Mouse (Mus musculus): Measurements from ENCODE around the gene Sptbn2. TPM values are rescaled to one million over a fixed set of nuclear protein-coding genes. Genes with fewer than 3 reads are reported as not detected.

The Sptbn2 gene
- 0.06 and 0.20 TPM in 2 replicates for polyA plus RNA-seq (2012; ENCODE audit: low replicate concordance)

DNA sequence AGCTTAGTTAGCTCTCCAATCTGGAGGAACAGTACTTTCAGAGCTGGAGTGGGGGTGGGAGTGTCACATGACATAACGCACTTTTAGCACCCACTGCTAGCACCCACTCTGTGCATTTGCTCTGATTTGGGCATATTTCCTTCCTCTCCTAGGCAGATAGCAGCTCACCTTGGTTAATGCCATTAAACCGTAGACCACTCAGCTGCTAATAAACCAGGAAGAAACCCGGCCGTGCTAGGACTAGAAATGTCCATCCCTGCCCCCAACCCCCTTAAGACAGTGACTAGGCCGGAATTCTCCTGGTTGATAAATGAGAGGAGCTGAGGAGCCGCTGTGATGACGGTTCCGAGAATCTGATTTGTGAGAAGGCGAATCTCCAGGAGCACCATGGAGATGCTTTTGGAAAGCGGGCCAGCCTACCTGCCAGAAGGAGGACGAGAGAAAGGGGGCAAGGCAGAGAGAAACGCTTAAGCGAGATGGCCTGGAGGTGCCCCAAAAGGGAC, at the start of gene Sptbn2:
Gene Sptbn2, plus strand, starts transcription at position 70 of the 503 bp plus-strand sequence.

DNA sequence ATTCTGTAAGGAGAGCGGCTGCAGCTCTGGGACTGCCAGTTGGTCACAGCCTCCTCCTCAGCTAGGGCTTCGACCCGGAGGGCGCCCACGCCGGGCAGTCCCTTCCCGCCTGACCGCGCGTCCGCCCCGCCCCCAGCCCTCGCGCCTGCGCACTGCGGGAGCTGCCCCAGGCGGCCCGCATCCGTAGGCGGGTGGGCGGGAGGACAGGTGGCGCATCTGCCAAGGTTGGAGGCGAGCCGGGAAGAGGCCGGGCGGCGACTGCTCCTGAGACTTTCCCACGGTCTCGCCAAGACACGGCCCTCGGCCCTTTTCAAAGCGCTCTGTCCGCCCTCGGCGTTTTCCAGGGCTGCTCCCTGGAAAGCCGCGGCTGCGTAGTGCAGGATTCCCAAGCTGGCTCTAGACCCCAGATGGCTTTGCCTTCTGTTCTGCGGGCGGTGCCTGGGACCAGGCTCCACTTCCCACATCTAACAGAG, 12.7 kb upstream of the Sptbn2 start, which contains the start of gene Gm960:
Gene Gm960, minus strand, starts transcription at position 464 of the 473 bp plus-strand sequence.

DNA sequence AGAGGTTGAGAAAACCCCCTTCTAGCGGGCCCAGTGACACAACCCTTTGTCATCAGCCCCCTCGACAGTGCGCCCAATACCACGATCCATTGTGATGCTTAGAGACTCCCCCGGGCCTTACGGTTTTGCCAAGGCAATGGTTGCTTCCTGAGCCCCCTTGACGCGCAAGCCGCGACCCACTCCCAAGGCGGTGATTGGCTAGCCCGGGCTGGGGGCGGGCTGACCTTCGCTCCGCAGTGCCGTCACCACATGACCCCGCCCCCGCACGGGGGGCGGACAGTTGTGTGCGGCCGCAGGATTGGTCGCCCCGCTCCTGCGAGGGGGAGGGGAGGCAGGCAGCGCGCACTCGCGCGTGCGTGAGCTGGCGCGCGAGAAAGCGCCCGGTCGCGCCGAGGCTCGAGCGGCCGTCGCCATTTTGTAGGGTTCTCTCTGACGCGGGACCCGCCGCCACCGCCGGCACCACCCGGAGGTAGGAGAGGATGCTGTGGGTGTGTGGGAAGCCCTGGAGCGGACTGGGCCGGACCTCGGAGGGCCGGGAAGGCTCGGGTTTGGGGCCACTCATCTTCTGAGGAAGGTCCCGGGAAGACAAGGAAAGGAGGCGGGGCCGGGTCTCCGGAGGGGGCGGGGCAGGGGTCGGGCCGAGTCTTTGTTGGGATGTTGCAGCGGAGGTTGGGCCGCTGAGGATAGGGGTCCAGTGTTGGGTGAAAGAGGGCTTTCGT, 45.4 kb downstream of the Sptbn2 start, which contains the start of gene Rbm4b:
Gene Rbm4b, plus strand, starts transcription at position 305 of the 719 bp plus-strand sequence.

GRCm38 (mm10) chr19:4793831-4794422, 83.0 kb downstream of the Sptbn2 start, which contains the start of gene Rbm4:
TSS of gene Rbm4 (minus strand) at chr19:4793901.

Other genes starting within 250 kb of the Sptbn2 start
- 0.09 TPM in 1 of 2 replicates, not detected in the other for gene Syt12, start 233.7 kb upstream of the Sptbn2 start, polyA plus RNA-seq (2012; ENCODE audit: low replicate concordance)
- gene 2010003K11Rik, start 212.6 kb upstream of the Sptbn2 start, polyA plus RNA-seq (2012; ENCODE audit: low replicate concordance), result not detected in 2 replicates
- gene Pcx, start 200.7 kb upstream of the Sptbn2 start, polyA plus RNA-seq (2012; ENCODE audit: low replicate concordance), result 18.9 and 31.7 TPM in 2 replicates
- 8.4 and 9.4 TPM in 2 replicates for gene Lrfn4, start 95.5 kb upstream of the Sptbn2 start, polyA plus RNA-seq (2012; ENCODE audit: low replicate concordance)
- 10.5 and 69.0 TPM in 2 replicates for gene Rce1, start 85.5 kb upstream of the Sptbn2 start, polyA plus RNA-seq (2012; ENCODE audit: low replicate concordance)
- 1.1 TPM in 1 of 2 replicates, not detected in the other for gene Gm960, start 12.5 kb upstream of the Sptbn2 start, polyA plus RNA-seq (2012; ENCODE audit: low replicate concordance)
- gene Rbm4b, start 45.3 kb downstream of the Sptbn2 start, polyA plus RNA-seq (2012; ENCODE audit: low replicate concordance), result 3.1 and 4.8 TPM in 2 replicates
- 3.0 and 9.7 TPM in 2 replicates for gene Rbm4, start 82.7 kb downstream of the Sptbn2 start, polyA plus RNA-seq (2012; ENCODE audit: low replicate concordance)
- 3.5 and 7.0 TPM in 2 replicates for gene Gm21992, start 100.4 kb downstream of the Sptbn2 start, polyA plus RNA-seq (2012; ENCODE audit: low replicate concordance)
- 23.2 and 88.3 TPM in 2 replicates for gene Rbm14, start 100.5 kb downstream of the Sptbn2 start, polyA plus RNA-seq (2012; ENCODE audit: low replicate concordance)
- 21.4 and 110 TPM in 2 replicates for gene Ccs, start 128.2 kb downstream of the Sptbn2 start, polyA plus RNA-seq (2012; ENCODE audit: low replicate concordance)
- gene Ccdc87, start 128.2 kb downstream of the Sptbn2 start, polyA plus RNA-seq (2012; ENCODE audit: low replicate concordance), result not detected in 2 replicates
- 17.8 and 31.5 TPM in 2 replicates for gene Ctsf, start 144.0 kb downstream of the Sptbn2 start, polyA plus RNA-seq (2012; ENCODE audit: low replicate concordance)
- gene Actn3, start 166.7 kb downstream of the Sptbn2 start, polyA plus RNA-seq (2012; ENCODE audit: low replicate concordance), result 0.37 and 0.66 TPM in 2 replicates
- gene Zdhhc24, start 167.5 kb downstream of the Sptbn2 start, polyA plus RNA-seq (2012; ENCODE audit: low replicate concordance), result 5.1 and 6.1 TPM in 2 replicates
- 4.4 and 8.3 TPM in 2 replicates for gene Bbs1, start 195.5 kb downstream of the Sptbn2 start, polyA plus RNA-seq (2012; ENCODE audit: low replicate concordance)
- 49.7 and 54.1 TPM in 2 replicates for gene Dpp3, start 217.1 kb downstream of the Sptbn2 start, polyA plus RNA-seq (2012; ENCODE audit: low replicate concordance)
- gene Peli3, start 232.0 kb downstream of the Sptbn2 start, polyA plus RNA-seq (2012; ENCODE audit: low replicate concordance), result 0.11 and 0.36 TPM in 2 replicates

Measured in leukemia stem cell, adult 10-12 weeks (primary cell).